Mouse (Mus musculus) spleen, adult 2 months (tissue): ENCODE measurements around the gene Kazald1.

Experiments used
- CTCF ChIP-seq: fragments of 200-500 bp; IDR thresholded peaks from 2 replicates; pipeline ENCODE4 v1.5.1; 2011; ENCODE audit warnings: mild to moderate bottlenecking, inconsistent platforms; ENCODE audit not compliant: insufficient read depth, insufficient read length, insufficient replicate concordance; ENCODE audit errors: extremely low read depth
- POLR2A ChIP-seq: fragments of 200-500 bp; IDR thresholded peaks from 2 replicates; pipeline ENCODE4 v1.6.1; 2011; ENCODE audit warnings: low read depth, low read length, inconsistent platforms

DNA sequence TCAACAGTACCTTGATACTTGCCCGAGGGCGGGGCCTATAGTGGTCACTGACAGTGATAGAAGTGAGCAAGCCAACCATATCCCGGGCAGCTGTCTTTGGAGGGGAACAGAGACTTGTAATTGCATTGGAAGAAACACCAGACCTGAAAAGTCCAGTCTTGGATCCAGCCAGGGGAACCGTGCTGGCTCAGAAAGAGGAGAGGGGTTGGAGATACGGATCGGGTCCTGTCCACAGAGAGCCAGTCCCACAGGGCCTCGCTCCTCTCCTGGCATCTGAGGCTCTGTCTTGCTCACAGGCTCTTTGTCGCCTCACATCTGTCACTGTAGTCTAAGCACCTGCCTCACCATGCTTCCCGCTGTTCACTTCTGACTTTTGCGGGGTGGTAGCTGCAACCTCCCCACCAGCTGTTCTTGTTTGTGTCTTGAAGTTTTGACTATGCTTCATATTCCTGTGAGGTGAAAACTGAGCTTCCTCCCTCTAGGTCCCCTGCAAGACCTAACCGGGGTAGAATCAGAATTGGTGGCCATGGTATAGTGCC is 30.6 kb upstream of the Kazald1 start:
- TF ChIP-seq CTCF (no peak), POLR2A (no peak)
